Mouse (Mus musculus): ENCODE measurements around the gene Srgn. TPM values are rescaled to one million over a fixed set of nuclear protein-coding genes. Genes with fewer than 3 reads are reported as not detected.

The Srgn gene
- total RNA-seq (2021), result 1 to 10 TPM; 8.2 to 9.1 TPM

DNA sequence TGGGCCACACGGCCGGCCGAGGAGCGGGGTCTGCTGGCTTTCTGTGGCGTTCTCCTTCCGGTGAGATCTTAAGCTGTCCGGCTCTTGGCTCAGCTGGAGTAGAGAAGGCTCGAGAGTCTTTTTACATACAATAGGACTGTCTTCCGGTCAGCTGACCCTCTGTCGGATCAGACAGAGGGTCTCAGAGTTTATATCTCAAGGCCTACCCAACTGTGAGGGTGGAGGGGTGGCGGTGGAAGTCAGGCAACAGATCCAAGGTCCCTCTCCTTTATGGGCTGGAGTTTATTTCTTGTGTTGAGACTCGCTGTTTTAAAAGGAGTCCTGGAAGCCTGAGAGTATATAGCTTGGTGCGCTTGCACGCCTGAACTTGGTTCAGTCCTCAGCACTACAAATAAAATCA lies at the start of gene Srgn:
TSS of gene Srgn (minus strand) at position 101 of the 400 bp plus-strand sequence.
- DNase-seq (ENCODE audit: low spot score in 2 of 2), result no peak
- intact Hi-C loops (cut with DNase I), result no loop called here

- no peak for DNase-seq (ENCODE audit: low spot score in 2 of 2)
- intact Hi-C loops (cut with DNase I), result no loop called here
Observed at GRCm38 (mm10) chr10:62575001-62575400, 47.8 kb upstream of the Srgn start.

DNA sequence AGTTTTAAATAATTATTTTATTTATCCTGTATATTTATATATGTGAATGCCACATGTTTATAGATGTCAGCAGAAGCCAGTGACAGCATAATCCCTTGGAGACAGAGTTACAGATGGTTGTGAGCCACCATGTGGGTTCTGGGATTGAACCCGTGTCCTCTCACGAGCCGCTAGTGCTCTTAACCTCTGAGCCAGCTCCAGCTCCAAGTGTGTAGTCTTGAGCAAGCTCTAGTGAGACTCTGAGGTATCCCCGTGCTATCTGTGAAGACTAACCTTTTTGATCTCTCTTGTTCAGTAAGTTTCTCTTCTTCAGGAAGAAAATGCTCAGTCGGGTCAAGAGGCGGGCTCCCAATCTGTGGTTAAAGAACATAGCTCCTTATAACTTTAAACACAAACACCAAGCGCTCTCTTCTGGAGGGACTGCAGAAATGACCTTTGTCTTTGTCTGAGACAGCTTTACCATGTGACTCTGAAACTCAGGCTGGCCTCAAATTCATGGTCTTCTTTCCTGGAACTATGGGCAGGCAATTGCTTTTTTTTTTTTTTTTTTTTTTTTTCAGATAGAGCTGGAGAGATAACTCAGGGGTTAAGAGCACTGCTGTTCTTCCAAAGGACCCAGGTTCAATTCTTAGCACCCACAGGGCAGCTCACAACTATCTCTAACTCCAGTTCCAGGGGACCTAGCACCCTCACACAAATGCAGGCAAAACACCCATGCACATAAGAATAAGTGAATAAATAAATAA lies 43.0 kb upstream of the Srgn start:
- intact Hi-C loops (cut with DNase I), result no loop called here

GRCm38 (mm10) chr10:62568861-62569260 lies 41.6 kb upstream of the Srgn start:
- no peak for DNase-seq (ENCODE audit: low spot score in 2 of 2)
- intact Hi-C loops (cut with DNase I), result no loop called here

More for the DNA sequence above, 43.0 kb upstream of the Srgn start:
- DNase-seq (ENCODE audit: low spot score in 2 of 2), result no peak

GRCm38 (mm10) chr10:62557736-62558135 lies 30.5 kb upstream of the Srgn start:
- intact Hi-C loops (cut with DNase I), result no loop called here
- no peak for DNase-seq (ENCODE audit: low spot score in 2 of 2)

DNA sequence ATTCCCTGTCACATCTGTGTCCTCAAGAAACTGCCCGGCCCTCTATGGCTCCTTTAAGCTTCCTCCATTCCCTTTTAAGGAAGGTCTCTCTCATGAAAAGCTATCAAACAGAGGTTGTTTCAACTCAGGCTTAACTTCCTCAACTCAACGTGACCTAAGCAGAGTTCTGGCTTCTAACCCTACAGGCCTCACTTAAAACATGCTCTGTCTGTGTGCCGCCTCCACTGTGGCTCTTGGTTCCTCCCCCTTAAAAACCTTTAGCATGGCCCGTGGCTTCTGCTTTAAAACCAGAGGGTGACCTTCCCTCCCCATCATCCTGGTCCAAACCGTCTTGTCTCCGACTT lies 29.3 kb upstream of the Srgn start:
- intact Hi-C loops (cut with DNase I), result no loop called here

DNA sequence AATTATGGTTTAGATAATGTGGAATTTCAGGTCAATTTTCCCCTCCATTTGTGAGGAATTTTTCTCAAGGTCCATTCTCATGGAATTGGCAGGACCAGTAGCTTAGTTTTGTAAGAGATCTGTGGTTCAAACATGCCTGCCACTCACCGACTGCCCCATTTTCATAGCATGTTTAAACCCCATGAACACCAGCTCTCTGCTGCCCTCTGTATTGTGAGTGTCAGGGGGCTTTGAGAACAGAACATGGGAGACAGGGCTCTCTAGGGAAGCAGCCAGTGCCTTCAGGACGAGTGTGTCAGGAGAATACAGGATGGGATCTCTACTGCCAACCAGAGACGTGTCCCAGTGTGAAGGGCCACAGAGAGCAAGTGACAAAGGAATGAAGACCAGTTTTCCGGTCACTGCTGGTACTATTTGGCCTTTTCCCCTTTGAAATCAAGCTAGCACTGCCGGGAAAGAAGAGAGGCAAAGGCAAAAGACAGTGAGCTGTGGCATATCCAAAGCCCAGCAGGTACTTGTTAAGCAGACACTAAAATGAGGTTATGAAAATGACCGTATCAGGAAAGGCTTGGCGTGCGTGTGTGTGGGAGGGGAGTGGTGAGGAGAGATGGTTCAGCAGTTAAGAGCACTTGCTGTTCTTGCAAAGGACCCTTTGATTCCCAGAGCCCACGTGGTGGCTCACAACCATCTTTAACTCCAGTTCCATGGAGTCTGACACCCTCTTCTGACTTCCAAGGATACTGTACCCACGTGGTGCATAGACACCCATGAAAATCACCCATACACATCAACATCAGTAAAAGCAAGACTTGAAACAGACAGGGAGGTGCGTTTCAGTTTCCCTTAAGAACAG lies 28.7 kb upstream of the Srgn start:
- intact Hi-C loops (cut with DNase I), result no loop called here
- no peak for DNase-seq (ENCODE audit: low spot score in 2 of 2)

More for the DNA sequence above, 29.3 kb upstream of the Srgn start:
- no peak for DNase-seq (ENCODE audit: low spot score in 2 of 2)

GRCm38 (mm10) chr10:62553611-62554091 lies 26.4 kb upstream of the Srgn start:
- intact Hi-C loops (cut with DNase I), result no loop called here

GRCm38 (mm10) chr10:62550787-62551300 lies 23.6 kb upstream of the Srgn start:
- intact Hi-C loops (cut with DNase I), result no loop called here

More at GRCm38 (mm10) chr10:62553611-62554091, 26.4 kb upstream of the Srgn start:
- DNase-seq (ENCODE audit: low spot score in 2 of 2), result no peak

GRCm38 (mm10) chr10:62549523-62550166 lies 22.4 kb upstream of the Srgn start:
- DNase-seq (ENCODE audit: low spot score in 2 of 2), result peak; percentile 47 to 55
- intact Hi-C loops (cut with DNase I), result loop anchor here (1.0 kb wide), 1 partner anchor 49 kb away; no protein-coding TSS in a partner anchor

More at GRCm38 (mm10) chr10:62550787-62551300, 23.6 kb upstream of the Srgn start:
- peak in 1 of 2 experiments; percentile 75 for DNase-seq (ENCODE audit: low spot score in 2 of 2)

GRCm38 (mm10) chr10:62546441-62546840 lies 19.2 kb upstream of the Srgn start:
- intact Hi-C loops (cut with DNase I), result no loop called here
- no peak for DNase-seq (ENCODE audit: low spot score in 2 of 2)

- intact Hi-C loops (cut with DNase I), result no loop called here
- no peak for DNase-seq (ENCODE audit: low spot score in 2 of 2)
Observed at GRCm38 (mm10) chr10:62545759-62546158, 18.5 kb upstream of the Srgn start.

GRCm38 (mm10) chr10:62544316-62544715 lies 17.1 kb upstream of the Srgn start:
- DNase-seq (ENCODE audit: low spot score in 2 of 2), result no peak
- intact Hi-C loops (cut with DNase I), result no loop called here

DNA sequence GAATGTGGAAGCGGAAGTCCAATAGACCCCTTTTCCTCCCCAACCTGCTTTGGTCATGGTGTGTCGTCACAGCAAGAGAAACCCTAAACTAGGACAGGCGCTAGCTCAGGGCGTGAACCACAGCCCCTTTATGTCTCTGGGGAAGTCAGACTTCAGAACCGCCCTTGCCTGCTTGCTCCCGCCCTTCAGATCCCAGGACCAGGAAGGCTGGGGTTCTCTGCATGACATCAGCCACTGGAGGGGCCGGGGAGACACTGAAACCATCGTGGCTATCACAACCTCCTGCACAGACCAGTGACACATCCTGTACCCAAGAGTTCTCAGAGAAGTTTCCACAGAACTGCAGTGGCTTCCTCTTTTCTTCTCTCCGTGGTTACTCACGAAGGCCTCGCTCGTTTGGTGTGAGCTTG lies 16.2 kb upstream of the Srgn start:
- intact Hi-C loops (cut with DNase I), result no loop called here

GRCm38 (mm10) chr10:62542928-62543327 lies 15.7 kb upstream of the Srgn start:
- intact Hi-C loops (cut with DNase I), result no loop called here
- no peak for DNase-seq (ENCODE audit: low spot score in 2 of 2)

More for the DNA sequence above, 16.2 kb upstream of the Srgn start:
- DNase-seq (ENCODE audit: low spot score in 2 of 2), result no peak

- intact Hi-C loops (cut with DNase I), result no loop called here
- no peak for DNase-seq (ENCODE audit: low spot score in 2 of 2)
Observed at GRCm38 (mm10) chr10:62542507-62542906, 15.3 kb upstream of the Srgn start.

DNA sequence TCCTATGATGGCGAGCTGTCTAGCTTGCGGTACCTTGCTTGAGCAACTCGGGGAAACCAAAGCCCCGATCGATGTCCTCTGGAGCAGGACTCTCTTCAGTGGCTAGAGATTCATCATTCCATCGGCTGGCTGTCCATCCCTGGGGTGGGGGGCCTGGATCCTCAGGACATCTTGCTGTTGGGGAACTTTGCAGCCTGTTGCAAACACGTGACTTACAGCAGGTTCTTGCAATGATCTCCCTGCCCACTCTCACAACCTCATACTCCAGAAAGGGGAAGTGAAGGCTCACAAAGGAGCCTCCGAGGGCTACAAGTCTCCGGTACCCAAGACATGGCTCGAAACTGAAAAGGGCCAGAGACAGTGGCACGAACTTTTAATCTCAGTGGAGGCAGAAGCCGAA lies 14.2 kb upstream of the Srgn start:
- intact Hi-C loops (cut with DNase I), result no loop called here
- no peak for DNase-seq (ENCODE audit: low spot score in 2 of 2)

- intact Hi-C loops (cut with DNase I), result no loop called here
- DNase-seq (ENCODE audit: low spot score in 2 of 2), result no peak
Observed at GRCm38 (mm10) chr10:62540800-62541199, 13.5 kb upstream of the Srgn start.

DNA sequence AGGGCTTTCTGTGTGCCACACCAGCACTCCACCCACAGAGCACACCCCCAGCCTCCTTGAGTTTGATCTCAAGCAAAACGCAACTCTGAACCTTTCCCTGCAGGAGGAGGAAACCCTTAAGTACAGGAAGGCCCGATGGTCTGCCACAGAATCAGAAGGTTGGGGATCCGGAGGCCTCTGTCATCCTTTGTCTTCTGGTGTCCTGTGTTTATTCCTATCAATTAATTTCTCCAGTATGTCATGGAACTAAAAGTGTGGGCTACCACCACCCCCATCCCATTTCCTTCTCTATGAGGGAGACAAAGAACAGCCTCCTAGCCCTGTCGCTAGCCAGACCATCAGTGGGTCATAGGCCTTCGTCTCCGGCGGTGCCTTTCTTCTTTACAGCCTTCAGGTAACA lies 7.3 kb upstream of the Srgn start:
- intact Hi-C loops (cut with DNase I), result no loop called here
- DNase-seq (ENCODE audit: low spot score in 2 of 2), result no peak

- intact Hi-C loops (cut with DNase I), result no loop called here
Observed at GRCm38 (mm10) chr10:62532832-62533231, 5.6 kb upstream of the Srgn start.

More at GRCm38 (mm10) chr10:62532832-62533231, 5.6 kb upstream of the Srgn start:
- no peak for DNase-seq (ENCODE audit: low spot score in 2 of 2)

Measured in left cerebral cortex, postnatal 25 days (tissue).